Mouse (Mus musculus) A20 (cell line): ENCODE results near the gene Alk.

Source experiments
- DNase-seq: peaks from one replicate; pipeline ENCODE4 v3.0.0-alpha.2; 2011; ENCODE audit warnings: low read depth, low spot score

Gene Alk

DNA sequence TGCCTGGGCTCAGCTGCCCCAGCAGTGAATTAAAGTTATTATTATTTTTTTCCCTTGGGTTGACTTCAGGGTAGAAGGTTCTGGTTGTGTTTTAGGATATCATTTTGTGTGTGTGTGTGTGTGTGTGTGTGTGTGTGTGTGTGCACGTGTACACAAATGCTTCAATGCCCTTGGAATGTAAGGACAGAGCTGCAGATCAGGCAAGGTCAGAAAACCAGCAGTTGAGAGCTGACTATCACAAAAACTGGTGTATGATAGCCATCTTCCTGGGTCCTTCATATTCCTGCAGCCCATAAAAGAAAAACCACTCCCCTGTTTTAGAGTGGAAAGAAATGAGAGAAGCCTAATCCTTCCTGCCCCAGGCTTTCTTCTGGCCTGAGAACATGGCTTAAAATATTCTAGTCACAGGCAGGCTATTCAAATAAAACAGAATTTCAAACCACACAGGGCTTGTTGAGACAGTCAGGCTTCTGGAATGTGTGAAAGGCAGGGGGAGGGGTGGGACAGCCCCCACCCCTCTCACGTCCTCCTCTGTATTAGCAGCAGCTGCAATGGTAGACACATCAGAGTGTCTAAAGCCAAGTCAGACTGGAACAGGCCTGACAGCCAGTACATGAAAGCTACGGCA is 623.8 kb downstream of the Alk start:
- DNase-seq = no peak

DNA sequence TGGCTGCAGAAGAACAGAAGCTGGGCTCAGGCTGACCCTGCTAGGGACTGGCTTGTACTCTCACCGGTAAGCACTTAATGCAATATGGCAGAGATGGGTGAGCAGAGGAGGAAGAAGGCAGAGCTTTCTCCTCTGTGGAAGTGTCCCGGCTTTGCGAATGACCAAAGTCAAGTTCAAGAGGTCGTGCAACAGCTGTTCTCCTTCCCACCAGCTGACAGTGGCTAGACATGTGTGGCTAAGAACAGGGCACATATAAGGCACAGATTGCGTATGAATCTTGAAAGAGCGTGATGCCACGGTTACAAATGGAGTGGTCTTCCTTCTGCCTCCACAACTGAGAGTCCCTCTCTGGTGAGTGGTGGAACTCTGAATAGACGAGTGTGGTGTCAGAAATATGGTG is 625.3 kb downstream of the Alk start:
- no peak for DNase-seq

- DNase-seq = no peak
Observed at GRCm38 (mm10) chr17:71976661-71977060, 627.8 kb downstream of the Alk start.

DNA sequence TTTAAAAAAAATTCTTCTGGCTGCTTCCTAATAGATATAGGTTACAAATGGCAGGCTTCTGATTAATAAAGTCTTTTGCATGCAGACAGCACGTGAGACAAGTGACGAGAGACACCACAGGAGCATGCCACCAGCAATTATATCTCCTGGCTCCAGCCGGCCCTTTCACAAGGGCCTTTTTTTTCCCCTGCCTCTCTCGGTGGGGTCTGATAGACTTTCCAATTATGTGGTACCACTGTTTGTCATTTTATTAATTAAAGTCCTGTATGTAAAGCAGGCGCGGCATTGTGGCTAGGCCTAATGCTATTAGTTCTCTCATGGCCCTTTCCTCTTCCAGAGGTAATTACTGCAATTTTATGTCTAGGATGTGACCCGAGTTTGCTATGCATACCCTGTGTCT is 630.7 kb downstream of the Alk start:
- DNase-seq = no peak

DNA sequence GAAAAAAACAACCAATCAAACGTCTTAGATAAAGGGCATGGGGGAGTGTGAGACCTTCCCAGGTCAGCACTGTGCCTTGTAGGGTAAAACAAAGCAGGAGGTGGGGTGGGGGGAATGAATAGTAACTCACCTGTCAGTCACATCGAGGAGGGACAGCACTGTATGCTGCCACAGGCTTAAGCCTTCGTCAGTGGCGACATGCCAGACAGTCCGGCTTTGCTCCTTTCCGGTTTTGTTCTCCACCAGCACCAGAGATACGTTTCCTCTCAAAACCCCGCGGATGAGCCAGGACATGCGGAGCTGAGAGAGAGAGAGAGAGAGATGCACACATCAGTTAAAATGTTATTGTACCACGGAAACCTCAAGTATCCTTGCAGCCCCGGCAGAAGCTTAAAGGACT is 637.1 kb downstream of the Alk start:
- DNase-seq = no peak

DNA sequence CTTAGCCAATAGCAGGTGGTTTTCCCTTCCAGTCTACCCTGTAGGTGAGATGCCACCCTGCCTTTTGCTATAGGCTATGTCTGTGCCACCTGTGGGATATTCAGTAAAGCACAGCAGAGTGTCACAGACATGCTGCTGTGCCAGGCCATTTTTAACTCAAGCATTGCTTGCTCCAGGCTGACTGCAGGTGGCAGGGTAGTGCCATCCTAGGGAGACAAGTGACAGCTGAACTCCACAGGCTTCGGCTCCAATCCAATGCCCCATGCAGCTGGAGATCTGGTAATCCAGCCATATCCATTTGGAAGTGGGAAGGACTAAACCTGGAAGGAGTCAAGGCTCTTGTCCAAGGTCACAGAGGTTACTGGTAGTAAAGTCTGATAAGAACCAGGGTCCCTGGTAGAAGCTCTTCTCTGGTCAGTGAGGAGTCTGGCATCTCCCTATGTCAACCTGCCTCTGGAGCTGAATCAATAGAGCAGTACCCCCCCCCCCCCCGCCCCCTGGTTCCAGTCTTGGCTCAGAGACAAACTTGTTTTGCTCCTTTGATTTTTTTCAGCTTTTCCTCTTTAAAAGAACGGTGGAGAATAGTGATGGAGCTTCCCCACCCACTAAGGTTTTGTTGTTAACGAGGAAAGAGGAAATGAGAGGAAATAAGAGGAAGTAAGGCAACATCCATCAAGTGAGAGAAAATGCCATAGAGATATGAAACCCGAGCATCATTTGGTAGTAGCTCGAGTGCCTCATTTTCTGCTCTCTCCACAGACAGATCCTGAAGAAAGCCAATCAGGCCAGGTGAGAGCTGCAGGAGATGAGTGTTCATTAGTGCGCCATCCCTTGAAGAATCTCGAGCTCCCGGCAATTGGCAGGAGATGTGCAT is 638.5 kb downstream of the Alk start:
- peak; percentile 70 for DNase-seq

DNA sequence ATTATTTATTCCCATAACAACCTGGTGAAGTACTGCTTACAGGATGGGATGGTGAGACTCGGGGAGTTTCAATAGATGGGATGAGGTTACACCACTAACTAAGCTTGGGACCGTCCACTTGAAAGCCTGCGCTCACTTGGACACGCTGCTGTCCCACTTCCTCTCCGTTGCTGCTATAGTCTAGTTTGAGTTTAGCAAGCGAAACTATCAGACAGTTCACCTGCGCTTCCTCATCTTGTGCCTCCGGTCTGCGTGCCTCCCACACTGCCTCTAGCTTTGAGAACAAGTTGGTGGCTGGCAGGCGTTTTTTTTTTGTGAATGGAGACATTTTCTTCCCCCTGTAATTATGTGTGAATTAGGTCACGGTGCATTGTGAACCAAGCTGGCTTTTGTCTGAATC is 639.8 kb downstream of the Alk start:
- DNase-seq = peak; percentile 68

- no peak for DNase-seq
Observed at GRCm38 (mm10) chr17:71962746-71963145, 641.7 kb downstream of the Alk start.

DNA sequence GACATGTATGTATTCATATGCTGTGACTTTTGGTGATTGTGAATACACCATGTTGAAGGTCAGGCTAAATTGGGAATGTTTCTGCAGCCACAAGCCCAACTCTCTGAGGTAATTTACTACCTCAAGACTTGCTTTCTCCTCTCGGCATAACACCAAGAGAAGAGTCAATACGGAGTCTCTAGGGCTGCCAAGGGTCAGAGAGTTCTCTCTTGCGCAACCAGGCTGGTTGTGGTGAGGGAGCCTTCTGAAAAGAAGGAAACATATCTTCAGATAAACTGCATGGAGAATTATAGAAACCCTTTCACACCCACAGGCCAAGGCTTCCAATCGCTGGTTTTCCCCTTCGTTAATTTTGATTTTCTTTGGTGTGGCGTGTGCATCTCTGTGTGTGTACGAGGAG is 649.4 kb downstream of the Alk start:
- no peak for DNase-seq

DNA sequence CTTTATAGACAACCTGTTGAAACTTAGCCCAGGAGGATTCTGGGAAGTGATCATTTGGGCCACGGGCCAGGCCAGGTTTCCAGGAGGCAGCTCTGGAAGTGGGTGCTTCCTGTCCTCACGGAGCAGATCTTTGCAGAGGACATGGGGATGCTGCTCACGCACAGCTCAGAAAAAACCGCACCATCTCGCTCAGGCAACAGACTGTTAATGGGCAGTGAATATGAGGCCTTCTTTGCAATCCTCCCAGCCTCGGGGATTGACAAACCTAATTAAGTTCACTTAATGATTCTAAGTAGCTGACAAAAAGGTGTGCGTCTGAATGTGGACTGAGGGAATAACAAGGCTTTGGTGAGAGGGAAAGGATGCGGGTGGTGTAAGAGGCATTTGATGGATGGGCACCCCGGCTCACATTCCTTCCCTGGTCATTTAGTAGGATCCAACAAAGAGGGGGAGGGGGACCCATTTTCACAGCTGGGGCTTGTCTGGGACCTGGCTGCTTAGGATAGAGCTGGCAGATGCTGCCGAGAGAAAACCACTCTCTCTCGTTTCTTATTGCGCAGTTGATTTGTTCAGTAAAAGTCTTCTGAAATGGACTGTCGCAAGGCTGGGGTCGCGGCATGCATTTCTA is 650.1 kb downstream of the Alk start:
- no peak for DNase-seq

- DNase-seq = no peak
Observed at GRCm38 (mm10) chr17:71950968-71951367, 653.5 kb downstream of the Alk start.

DNA sequence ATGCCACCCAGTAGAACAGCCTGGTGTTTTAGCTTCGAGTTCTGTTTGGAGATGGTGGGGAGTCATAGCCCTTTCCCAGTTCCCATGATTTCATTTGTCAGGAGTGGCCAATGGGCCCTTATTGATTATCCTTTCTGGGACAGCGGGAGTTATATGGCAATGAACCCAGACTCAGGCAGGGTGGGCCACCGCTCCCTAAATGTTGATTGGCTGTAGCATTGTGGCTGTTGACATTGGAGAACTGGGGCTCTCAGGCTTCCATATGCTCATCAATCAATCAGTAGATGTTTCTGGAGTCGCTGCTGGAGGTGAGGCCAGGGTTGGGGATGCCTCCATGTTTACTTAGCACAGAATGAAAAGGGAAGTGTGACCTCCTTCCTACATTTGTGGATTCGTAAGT is 655.7 kb downstream of the Alk start:
- no peak for DNase-seq

DNA sequence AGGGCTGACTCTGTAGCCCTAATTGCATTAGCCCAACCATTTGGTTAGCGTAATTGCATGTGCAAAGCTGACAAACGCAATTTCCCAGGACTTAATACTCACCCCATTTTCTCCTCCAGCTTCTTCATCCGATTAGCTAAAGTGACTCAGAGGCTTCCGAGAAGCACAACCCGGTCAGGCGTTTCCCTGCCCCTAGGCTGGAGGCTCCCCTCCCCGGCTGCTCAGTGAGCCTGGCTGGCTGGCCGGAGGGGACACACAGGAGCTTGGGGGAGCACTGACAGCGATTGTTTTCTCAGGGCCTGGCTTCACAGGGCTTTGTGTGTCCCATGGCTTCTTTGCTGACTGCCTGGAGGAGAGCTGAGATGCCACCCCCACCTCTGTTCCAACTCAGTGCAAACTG is 657.0 kb downstream of the Alk start:
- DNase-seq = no peak

DNA sequence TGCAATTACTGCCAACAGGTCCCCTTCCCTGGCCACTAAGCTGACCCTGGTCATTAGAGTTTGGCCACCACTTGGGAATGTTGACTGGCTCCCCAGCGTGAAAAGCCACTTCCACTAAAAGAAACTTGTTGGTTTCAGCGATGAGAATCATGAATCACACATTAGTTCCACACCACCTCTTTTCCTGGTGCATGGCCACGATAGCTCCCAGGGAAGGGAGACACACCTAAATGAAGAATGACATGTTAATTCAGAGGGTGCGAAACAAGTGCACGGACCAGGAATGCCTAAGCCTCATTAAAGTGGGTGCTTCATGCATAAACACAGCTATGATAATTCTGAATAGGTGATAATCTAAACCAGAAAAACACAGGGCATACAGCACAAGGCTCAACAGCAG is 660.4 kb downstream of the Alk start:
- DNase-seq = no peak

- no peak for DNase-seq
Observed at GRCm38 (mm10) chr17:71942052-71942451, 662.4 kb downstream of the Alk start.

DNA sequence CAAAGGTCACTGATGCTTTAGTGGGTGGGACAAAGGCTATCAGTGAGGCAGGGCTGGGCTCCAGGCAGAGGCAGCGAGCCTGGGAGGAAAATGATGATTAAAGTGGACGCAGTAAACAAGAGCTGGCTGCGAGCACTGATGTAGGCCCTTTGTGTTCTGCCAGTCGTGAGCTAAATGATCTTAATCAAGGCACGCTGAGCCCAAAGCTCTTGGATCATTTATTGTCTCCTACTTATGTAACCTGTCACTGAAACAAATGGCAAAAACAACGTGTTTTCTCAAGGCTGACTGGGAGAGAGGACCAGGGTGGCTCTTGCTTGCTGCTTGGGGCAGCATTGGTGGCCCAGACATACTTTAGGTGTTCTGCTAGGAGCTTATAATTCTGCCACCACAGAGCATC is 663.0 kb downstream of the Alk start:
- DNase-seq = no peak

GRCm38 (mm10) chr17:71936681-71937080 is 667.7 kb downstream of the Alk start:
- no peak for DNase-seq

DNA sequence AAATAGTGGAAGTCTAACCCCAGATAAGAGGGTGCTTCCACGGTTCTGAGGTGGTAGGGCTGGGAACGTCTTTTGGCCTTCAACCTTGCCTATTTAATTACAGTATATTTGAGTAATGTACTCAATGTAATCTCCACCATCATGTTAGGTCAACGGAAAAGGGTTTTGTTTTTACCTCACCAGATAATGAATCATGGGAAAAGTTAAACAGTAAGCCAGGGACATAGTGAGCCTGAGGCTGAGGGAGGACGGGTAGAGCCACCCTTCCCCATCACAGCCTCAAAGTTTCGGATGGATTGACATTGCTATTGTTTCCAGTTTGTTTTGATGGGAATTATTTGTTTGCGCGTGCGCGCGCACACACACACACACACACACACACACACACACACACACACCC is 668.6 kb downstream of the Alk start:
- DNase-seq = no peak

DNA sequence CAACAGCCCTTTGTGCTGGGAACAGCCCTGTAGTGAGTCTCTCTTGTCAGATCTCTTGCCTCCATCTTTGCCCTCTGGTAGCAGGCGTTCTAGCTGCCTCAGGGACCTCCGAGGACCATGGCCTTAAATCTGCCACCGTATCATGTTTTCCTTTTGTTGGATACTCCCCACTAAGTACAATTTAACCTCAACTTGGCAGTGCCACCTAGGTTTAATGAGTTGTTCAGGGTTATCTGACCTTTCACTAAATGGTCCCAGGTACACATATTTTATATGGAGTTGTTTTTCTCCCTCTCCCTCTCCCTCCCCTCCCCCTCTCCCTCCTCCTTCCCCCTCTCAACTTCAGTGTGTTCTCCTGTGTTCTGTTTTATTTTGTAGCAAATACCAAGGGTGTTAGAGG is 669.1 kb downstream of the Alk start:
- no peak for DNase-seq

DNA sequence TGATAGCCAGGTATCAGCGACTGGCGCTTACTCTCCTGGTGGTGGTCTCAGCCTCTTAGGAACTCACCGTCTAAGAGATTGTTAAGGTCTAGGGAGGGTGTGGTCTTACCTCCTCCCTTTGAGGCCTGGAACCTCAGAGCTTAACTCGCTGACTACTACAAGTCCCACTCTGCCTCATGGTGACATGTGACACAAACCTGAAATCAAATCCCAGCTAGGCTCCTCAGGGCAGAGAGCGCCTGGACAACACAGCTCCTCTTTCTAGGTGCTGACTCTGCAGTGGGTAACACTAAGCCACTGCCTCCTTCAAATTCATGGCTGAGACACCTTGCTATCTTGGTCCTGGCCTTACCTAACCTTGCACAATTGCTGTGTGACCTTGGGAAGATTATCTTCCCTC is 689.5 kb downstream of the Alk start:
- DNase-seq = no peak

DNA sequence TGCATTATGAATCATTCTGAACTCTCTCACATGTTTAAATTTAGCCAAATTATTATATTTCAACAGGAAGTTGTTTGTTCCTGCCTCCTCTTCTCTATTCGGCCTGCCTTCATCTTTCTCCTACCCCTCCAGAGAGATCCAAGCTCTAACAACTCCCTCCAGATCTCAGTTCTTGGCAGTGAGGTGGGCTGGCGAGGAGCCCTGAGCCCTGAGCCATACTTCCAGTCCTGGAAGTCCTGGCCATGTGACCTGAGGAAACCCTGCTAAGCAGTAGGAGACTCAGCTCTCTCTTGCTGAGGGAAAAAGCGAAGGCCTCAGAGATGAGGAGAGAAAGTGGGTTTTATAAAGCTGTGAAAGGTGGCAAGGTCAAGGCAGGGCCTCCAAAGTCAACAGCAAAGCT is 689.9 kb downstream of the Alk start:
- no peak for DNase-seq

DNA sequence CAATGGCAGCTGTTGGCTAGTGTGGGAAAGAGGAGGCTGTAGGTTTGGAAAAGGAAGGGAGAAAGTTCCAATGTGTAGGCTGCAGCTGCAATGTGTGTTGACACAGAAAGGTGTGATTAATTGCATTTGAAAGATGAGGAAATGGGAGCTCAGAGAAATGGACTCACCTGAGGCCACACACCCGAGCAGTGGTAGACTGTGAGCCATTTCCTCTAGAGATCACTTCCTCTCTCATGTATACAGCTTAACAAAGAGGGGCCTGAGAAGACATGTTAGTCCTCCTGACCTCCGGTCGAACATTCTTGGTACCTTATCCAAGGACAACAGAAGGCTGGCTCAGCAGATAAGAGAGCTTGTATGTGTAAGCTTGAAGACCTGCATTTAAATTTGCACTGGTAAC is 691.2 kb downstream of the Alk start:
- no peak for DNase-seq

GRCm38 (mm10) chr17:71909107-71909506 is 695.3 kb downstream of the Alk start:
- DNase-seq = peak; percentile 19
